22 mouse cellular contexts compared by ENCODE assay signal in the genomic region with DNA sequence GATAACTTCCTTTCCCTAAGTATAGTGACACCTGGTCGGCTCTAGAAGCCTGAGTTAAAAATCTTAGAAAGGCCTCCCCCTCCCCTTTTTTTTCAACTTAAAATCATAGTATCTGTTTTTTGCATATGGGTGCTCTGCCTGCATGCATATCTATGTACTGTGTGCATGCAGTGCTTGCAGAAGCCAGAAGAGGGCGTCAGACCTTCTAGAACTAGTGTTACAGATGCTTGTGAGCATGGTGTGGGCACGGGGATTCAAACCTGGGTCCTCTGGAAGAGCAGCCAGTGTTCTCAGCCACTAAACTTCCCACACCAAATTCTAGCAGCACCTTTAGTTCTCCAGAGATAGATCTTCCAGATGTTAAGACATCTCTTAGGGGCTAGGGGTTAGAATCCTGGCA. TPM values are rescaled to one million over a fixed set of nuclear protein-coding genes. Genes with fewer than 3 reads are reported as not detected.
DNase-seq lines count a peak whose midpoint lies in the region; ATAC-seq and TF ChIP-seq lines count a peak whose summit lies in the region.
"Had no signal": no experiment of that assay in that cellular context is flagged by ENCODE, and none has a peak within 500 bp of the region (broad histone marks: within the 10 kb centered on the region; RNA-seq: fewer than 3 reads in every experiment).

No protein-coding gene starts in this region.

- H3K4me2 ChIP-seq in forebrain, postnatal 0 days (ENCODE audit: low read depth): no peak overlapping the region
- H3K4me2 ChIP-seq in liver, postnatal 0 days (ENCODE audit: low read depth, low read length): no peak overlapping the region
- H3K4me2 ChIP-seq in liver, embryonic 11.5 days: no peak overlapping the region
- H3K4me2 ChIP-seq in stomach, postnatal 0 days (replicated peaks; ENCODE audit: low read depth): no peak overlapping the region
- H3K4me2 ChIP-seq: embryonic facial prominence, embryonic 13.5 days; intestine, embryonic 15.5 days; liver, embryonic 13.5 days; neural tube, embryonic 13.5 days had no signal

- H3K9ac ChIP-seq in forebrain, postnatal 0 days: no peak overlapping the region
- no peak overlapping the region for H3K9ac ChIP-seq in liver, postnatal 0 days (replicated peaks)
- no peak overlapping the region for H3K9ac ChIP-seq in liver, embryonic 11.5 days (ENCODE audit: low read depth, low read length)
- H3K9ac ChIP-seq in stomach, postnatal 0 days (ENCODE audit: low read length): no peak overlapping the region
- H3K9ac ChIP-seq: embryonic facial prominence, embryonic 13.5 days; intestine, embryonic 15.5 days; liver, embryonic 13.5 days; neural tube, embryonic 13.5 days had no signal

- no peaks in the 10 kb centered on the region for H3K9me3 ChIP-seq in forebrain, postnatal 0 days (ENCODE audit: low read length)
- no peaks in the 10 kb centered on the region for H3K9me3 ChIP-seq in forebrain, embryonic 10.5 days
- H3K9me3 ChIP-seq in liver, postnatal 0 days (ENCODE audit: low read length): no peaks in the 10 kb centered on the region
- H3K9me3 ChIP-seq in liver, embryonic 11.5 days (ENCODE audit: control insufficient read depth, low read length): no peaks in the 10 kb centered on the region
- H3K9me3 ChIP-seq in stomach, postnatal 0 days (ENCODE audit: control insufficient read depth, low read length): no peaks in the 10 kb centered on the region
- H3K9me3 ChIP-seq: embryonic facial prominence, embryonic 13.5 days; intestine, embryonic 15.5 days; liver, embryonic 13.5 days; midbrain, embryonic 10.5 days; neural tube, embryonic 13.5 days had no signal

- no peak for TF ChIP-seq EP300 in liver, postnatal 0 days (IDR thresholded peaks at IDR 0.05; ENCODE audit: low read depth)
- no peak for TF ChIP-seq EP300 in stomach, postnatal 0 days (optimal IDR thresholded peaks at IDR 0.05)

- no peak for DNase-seq in forebrain, postnatal 0 days
- no peak for DNase-seq in forebrain, embryonic 10.5 days (ENCODE audit: extremely low spot score, low spot score)
- no peak for DNase-seq in liver, postnatal 0 days
- DNase-seq in liver, embryonic 11.5 days (ENCODE audit: low spot score): no peak
- peak; percentile 70 for DNase-seq in ES-CJ7 (ENCODE audit: low read depth, low spot score)
- no peak for DNase-seq in stomach, postnatal 0 days (ENCODE audit: low spot score)
- no peak for DNase-seq in frontal cortex, postnatal 14 days (ENCODE audit: low spot score in 2 of 2)
- DNase-seq: adrenal gland, postnatal 10 days; cerebellum, adult 11-12 months; cerebellum, adult 9-11 months; gastrocnemius, postnatal 10 days; heart, postnatal 14 days; kidney, postnatal 25 days; liver, embryonic 13.5 days; lung, adult 2 months; thymus, postnatal 14 days had no signal

- no peak overlapping the region for H3K27ac ChIP-seq in forebrain, postnatal 0 days (ENCODE audit: low read depth, low read length)
- no peak overlapping the region for H3K27ac ChIP-seq in forebrain, embryonic 10.5 days
- H3K27ac ChIP-seq in liver, postnatal 0 days (ENCODE audit: low read depth): no peak overlapping the region
- no peak overlapping the region for H3K27ac ChIP-seq in liver, embryonic 11.5 days (ENCODE audit: low read depth, low read length)
- no peak overlapping the region for H3K27ac ChIP-seq in stomach, postnatal 0 days (replicated peaks)
- H3K27ac ChIP-seq: embryonic facial prominence, embryonic 13.5 days; intestine, embryonic 15.5 days; liver, embryonic 13.5 days; midbrain, embryonic 10.5 days; neural tube, embryonic 13.5 days had no signal

- no peak for ATAC-seq in forebrain, postnatal 0 days
- ATAC-seq in liver, postnatal 0 days: no peak
- no peak for ATAC-seq in liver, embryonic 11.5 days (replicated peaks; ENCODE audit: low FRiP score)
- ATAC-seq in stomach, postnatal 0 days (ENCODE audit: low FRiP score, low TSS enrichment): no peak
- ATAC-seq: forebrain, embryonic 16.5 days; hindbrain, embryonic 16.5 days; intestine, embryonic 15.5 days had no signal

- 58% methylated on average over 3 of the region's 3 CpGs for WGBS in forebrain, postnatal 0 days
- 60% methylated on average over 3 of the region's 3 CpGs for WGBS in forebrain, embryonic 10.5 days
- WGBS in liver, postnatal 0 days (ENCODE audit: insufficient replicate concordance): 56% methylated on average over 3 of the region's 3 CpGs
- 45% methylated on average over 3 of the region's 3 CpGs for WGBS in liver, embryonic 11.5 days
- WGBS in stomach, postnatal 0 days: 56% methylated on average over 3 of the region's 3 CpGs

- no peaks in the 10 kb centered on the region for H3K36me3 ChIP-seq in forebrain, postnatal 0 days (ENCODE audit: insufficient read depth)
- no peaks in the 10 kb centered on the region for H3K36me3 ChIP-seq in forebrain, embryonic 10.5 days (replicated peaks)
- H3K36me3 ChIP-seq in liver, postnatal 0 days (replicated peaks; ENCODE audit: insufficient read depth, low read length): no peaks in the 10 kb centered on the region
- no peaks in the 10 kb centered on the region for H3K36me3 ChIP-seq in liver, embryonic 11.5 days (ENCODE audit: control insufficient read depth, insufficient read depth, low read length)
- no peaks in the 10 kb centered on the region for H3K36me3 ChIP-seq in stomach, postnatal 0 days (ENCODE audit: control insufficient read depth, insufficient read depth, low read length)
- H3K36me3 ChIP-seq: embryonic facial prominence, embryonic 13.5 days; intestine, embryonic 15.5 days; liver, embryonic 13.5 days; midbrain, embryonic 10.5 days; neural tube, embryonic 13.5 days had no signal

- H3K27me3 ChIP-seq in forebrain, postnatal 0 days (ENCODE audit: insufficient read depth, low read length): no peaks in the 10 kb centered on the region
- no peaks in the 10 kb centered on the region for H3K27me3 ChIP-seq in forebrain, embryonic 10.5 days (ENCODE audit: poor library complexity, severe bottlenecking)
- no peaks in the 10 kb centered on the region for H3K27me3 ChIP-seq in liver, postnatal 0 days (ENCODE audit: insufficient read depth, low read length)
- no peaks in the 10 kb centered on the region for H3K27me3 ChIP-seq in liver, embryonic 11.5 days (replicated peaks; ENCODE audit: control insufficient read depth, insufficient read depth, low read length)
- no peaks in the 10 kb centered on the region for H3K27me3 ChIP-seq in stomach, postnatal 0 days (ENCODE audit: control insufficient read depth, insufficient read depth, low read length)
- H3K27me3 ChIP-seq: embryonic facial prominence, embryonic 13.5 days; intestine, embryonic 15.5 days; liver, embryonic 13.5 days; neural tube, embryonic 13.5 days had no signal

- 0 out of 2 replicates have a peak, but pooled peaks have one; percentile 10 for TF ChIP-seq CTCF in forebrain, postnatal 0 days (IDR thresholded peaks at IDR 0.05; ENCODE audit: low read depth)
- TF ChIP-seq CTCF in liver, postnatal 0 days (IDR thresholded peaks at IDR 0.05; ENCODE audit: low read depth): peak; percentile 21; the same call in 1 of the 2 replicates
- TF ChIP-seq CTCF in stomach, postnatal 0 days (IDR thresholded peaks at IDR 0.05; ENCODE audit: low read depth): 0 out of 2 replicates have a peak, but pooled peaks have one; percentile 28

- no peaks in the 10 kb centered on the region for H3K4me1 ChIP-seq in forebrain, postnatal 0 days (ENCODE audit: insufficient read depth)
- H3K4me1 ChIP-seq in forebrain, embryonic 10.5 days: peaks cover under 1% of the 10 kb centered on the region; the same call in 1 of the 2 replicates
- no peaks in the 10 kb centered on the region; the same call in 1 of the 2 replicates for H3K4me1 ChIP-seq in liver, postnatal 0 days (ENCODE audit: insufficient read depth)
- H3K4me1 ChIP-seq in liver, embryonic 11.5 days (replicated peaks; ENCODE audit: control insufficient read depth, insufficient read depth, low read length): peaks cover 2% of the 10 kb centered on the region; the same call in 1 of the 2 replicates
- no peaks in the 10 kb centered on the region for H3K4me1 ChIP-seq in stomach, postnatal 0 days (replicated peaks; ENCODE audit: control insufficient read depth, insufficient read depth)
- H3K4me1 ChIP-seq: midbrain, embryonic 10.5 days had no signal

- no peak overlapping the region for H3K4me3 ChIP-seq in forebrain, postnatal 0 days (ENCODE audit: low read depth, low read length)
- H3K4me3 ChIP-seq in forebrain, embryonic 10.5 days: no peak overlapping the region
- H3K4me3 ChIP-seq in liver, postnatal 0 days (ENCODE audit: low read depth, low read length): no peak overlapping the region
- H3K4me3 ChIP-seq in liver, embryonic 11.5 days (ENCODE audit: low read depth, low read length): no peak overlapping the region
- no peak overlapping the region for H3K4me3 ChIP-seq in stomach, postnatal 0 days (ENCODE audit: low read depth, low read length)
- H3K4me3 ChIP-seq: embryonic facial prominence, embryonic 13.5 days; intestine, embryonic 15.5 days; liver, embryonic 13.5 days; midbrain, embryonic 10.5 days; neural tube, embryonic 13.5 days had no signal

RNA-seq across cellular contexts. Expression of a gene that starts 14.7 kb away (rescaled TPM):
- 1.2 and 2.8 TPM in 2 replicates for total RNA-seq in forebrain, postnatal 0 days (2014; rRNA removed)
- 1.4 and 1.9 TPM in 2 replicates for polyA plus RNA-seq in forebrain, postnatal 0 days (2015; fragmentation: Nextera tagmentation; extraction: Ambion mirVana)
- polyA plus RNA-seq in forebrain, embryonic 10.5 days (2016; fragmentation: Nextera tagmentation; extraction: Ambion mirVana): 0.55 and 0.63 TPM in 2 replicates
- polyA plus RNA-seq in liver, postnatal 0 days (2015; fragmentation: Nextera tagmentation; extraction: Ambion mirVana): 1.6 TPM in 2 replicates
- polyA plus RNA-seq in liver, embryonic 11.5 days (2014; fragmentation: Nextera tagmentation; extraction: Ambion mirVana): 1.0 and 1.9 TPM in 2 replicates
- 17.1 and 18.2 TPM in 2 replicates for polyA plus RNA-seq in stomach, postnatal 0 days (2015; fragmentation: Nextera tagmentation; extraction: Ambion mirVana)

RNA-seq across cellular contexts. Expression of a gene that starts 21.7 kb away (rescaled TPM):
- 37.4 and 41.2 TPM in 2 replicates for total RNA-seq in forebrain, postnatal 0 days (2014; rRNA removed)
- 42.6 and 44.2 TPM in 2 replicates for polyA plus RNA-seq in forebrain, postnatal 0 days (2015; fragmentation: Nextera tagmentation; extraction: Ambion mirVana)
- polyA plus RNA-seq in forebrain, embryonic 10.5 days (2016; fragmentation: Nextera tagmentation; extraction: Ambion mirVana): 18.4 and 20.1 TPM in 2 replicates
- 8.2 and 8.3 TPM in 2 replicates for polyA plus RNA-seq in liver, postnatal 0 days (2015; fragmentation: Nextera tagmentation; extraction: Ambion mirVana)
- 18.0 and 19.0 TPM in 2 replicates for polyA plus RNA-seq in liver, embryonic 11.5 days (2014; fragmentation: Nextera tagmentation; extraction: Ambion mirVana)
- polyA plus RNA-seq in stomach, postnatal 0 days (2015; fragmentation: Nextera tagmentation; extraction: Ambion mirVana): 17.7 and 20.7 TPM in 2 replicates

RNA-seq across cellular contexts. Expression of a gene that starts 50.8 kb away (rescaled TPM):
- total RNA-seq in forebrain, postnatal 0 days (2014; rRNA removed): 29.9 and 41.3 TPM in 2 replicates
- polyA plus RNA-seq in forebrain, postnatal 0 days (2015; fragmentation: Nextera tagmentation; extraction: Ambion mirVana): 12.3 and 14.7 TPM in 2 replicates
- polyA plus RNA-seq in forebrain, embryonic 10.5 days (2016; fragmentation: Nextera tagmentation; extraction: Ambion mirVana): 25.4 and 25.9 TPM in 2 replicates
- polyA plus RNA-seq in liver, postnatal 0 days (2015; fragmentation: Nextera tagmentation; extraction: Ambion mirVana): 10.1 and 10.7 TPM in 2 replicates
- 14.1 and 17.1 TPM in 2 replicates for polyA plus RNA-seq in liver, embryonic 11.5 days (2014; fragmentation: Nextera tagmentation; extraction: Ambion mirVana)
- polyA plus RNA-seq in stomach, postnatal 0 days (2015; fragmentation: Nextera tagmentation; extraction: Ambion mirVana): 12.1 and 12.7 TPM in 2 replicates
